Mouse (Mus musculus) MEL (cell line): ENCODE measurements around the gene Mrs2. TPM values are rescaled to one million over a fixed set of nuclear protein-coding genes. Genes with fewer than 3 reads are reported as not detected.

Experiments used
- DNase-seq: peaks from one replicate; pipeline ENCODE4 v3.0.0; 2011; ENCODE audit warnings: low read depth, low spot score
- H3K27ac ChIP-seq: 2 replicates; pipeline ENCODE4 v1.5.1; 2012; ENCODE audit warnings: low read depth, mild to moderate bottlenecking, control low read depth, low read length, moderate library complexity; ENCODE audit not compliant: control insufficient read depth
- H3K27me3 ChIP-seq, 2 experiments: fragments of 150-350 bp in 1 of 2; sonication (generic) in 1 of 2; 2 replicates each; pipeline ENCODE4 v1.6.1; 2012; ENCODE audit warnings: low read length in 2 of 2, mild to moderate bottlenecking in 2 of 2, improper control_type of control experiment in 1 of 2, moderate library complexity in 1 of 2; ENCODE audit not compliant: insufficient read depth in 2 of 2, control insufficient read depth in 1 of 2
- H3K36me3 ChIP-seq, 2 experiments: 2 replicates each; pipeline ENCODE4 v1.6.1; 2012 to 2014; ENCODE audit warnings: low read length in 2 of 2, improper control_type of control experiment in 1 of 2, inconsistent platforms in 1 of 2, mild to moderate bottlenecking in 1 of 2; ENCODE audit not compliant: insufficient read depth in 2 of 2, control insufficient read depth in 1 of 2
- H3K4me1 ChIP-seq, 2 experiments: fragments of 150-350 bp in 1 of 2; sonication (generic) in 1 of 2; 2 replicates each; pipeline ENCODE4 v1.6.1; 2012; ENCODE audit warnings: low read length in 2 of 2, improper control_type of control experiment in 1 of 2, mild to moderate bottlenecking in 1 of 2; ENCODE audit not compliant: insufficient read depth in 2 of 2, control insufficient read depth in 1 of 2
- H3K4me3 ChIP-seq, 2 experiments: fragments of 150-350 bp in 1 of 2; sonication (generic) in 1 of 2; 2 replicates each; pipeline ENCODE4 v1.5.1; 2012; ENCODE audit warnings: low read depth in 2 of 2, low read length in 2 of 2, mild to moderate bottlenecking in 2 of 2, moderate library complexity in 2 of 2, control low read depth in 1 of 2, improper control_type of control experiment in 1 of 2; ENCODE audit not compliant: control insufficient read depth in 1 of 2, insufficient read depth in 1 of 2
- H3K79me2 ChIP-seq: 2 replicates; pipeline ENCODE4 v1.6.1; 2012; ENCODE audit warnings: mild to moderate bottlenecking, low read length, moderate library complexity; ENCODE audit not compliant: control insufficient read depth, poor library complexity, insufficient read depth
- H3K9ac ChIP-seq: 2 replicates; pipeline ENCODE4 v1.6.1; 2012; ENCODE audit warnings: low read depth, mild to moderate bottlenecking, control low read depth, low read length, moderate library complexity; ENCODE audit not compliant: control insufficient read depth, poor library complexity, severe bottlenecking
- H3K9me3 ChIP-seq: fragments of 150-350 bp; sonication (generic); replicated peaks from 2 replicates; pipeline ENCODE4 v1.6.1; 2012; ENCODE audit warnings: mild to moderate bottlenecking, low read length, improper control_type of control experiment, moderate library complexity; ENCODE audit not compliant: insufficient read depth
- BHLHE40 ChIP-seq: IDR thresholded peaks from 2 replicates; pipeline ENCODE4 v1.6.1; 2012; ENCODE audit warnings: low read depth, mild to moderate bottlenecking, inconsistent platforms, low read length, improper control_type of control experiment, borderline replicate concordance
- CTCF ChIP-seq, 3 experiments: IDR thresholded peaks in 2 of 3; conservative IDR thresholded peaks in 1 of 3; 2 replicates each; pipeline ENCODE4 v1.5.1; 2011 to 2012; ENCODE audit warnings: low read length in 3 of 3, low read depth in 2 of 3, mild to moderate bottlenecking in 2 of 3, improper control_type of control experiment in 1 of 3, inconsistent platforms in 1 of 3, mixed read lengths in 1 of 3, moderate library complexity in 1 of 3; ENCODE audit not compliant: control insufficient read depth in 1 of 3, insufficient read depth in 1 of 3, poor library complexity in 1 of 3, severe bottlenecking in 1 of 3
- ELF1 ChIP-seq: IDR thresholded peaks from 2 replicates; pipeline ENCODE4 v1.6.1; 2014; ENCODE audit warnings: low read depth, mild to moderate bottlenecking, inconsistent platforms, low read length, improper control_type of control experiment, moderate library complexity
- EP300 ChIP-seq, 2 experiments: IDR thresholded peaks; 2 replicates each; pipeline ENCODE4 v1.6.1; 2011; ENCODE audit warnings: improper control_type of control experiment in 2 of 2, low read length in 2 of 2, low read depth in 1 of 2, mild to moderate bottlenecking in 1 of 2
- GATA1 ChIP-seq: IDR thresholded peaks from 2 replicates; pipeline ENCODE4 v1.6.1; 2011; ENCODE audit warnings: low read depth, low read length, improper control_type of control experiment
- HCFC1 ChIP-seq: IDR thresholded peaks from 2 replicates; pipeline ENCODE4 v1.6.1; 2012; ENCODE audit warnings: low read depth, mild to moderate bottlenecking, inconsistent platforms, low read length, improper control_type of control experiment, moderate library complexity
- KAT2A ChIP-seq: conservative IDR thresholded peaks from 2 replicates; pipeline ENCODE4 v1.6.1; 2012; ENCODE audit warnings: low read depth, low read length, improper control_type of control experiment, inconsistent platforms
- MAFK ChIP-seq: IDR thresholded peaks from 2 replicates; pipeline ENCODE4 v1.6.1; 2011; ENCODE audit warnings: low read depth, mild to moderate bottlenecking, low read length, improper control_type of control experiment, borderline replicate concordance
- MAZ ChIP-seq: IDR thresholded peaks from 2 replicates; pipeline ENCODE4 v1.6.1; 2012; ENCODE audit warnings: low read depth, mild to moderate bottlenecking, inconsistent platforms, low read length, improper control_type of control experiment
- MEF2A ChIP-seq: IDR thresholded peaks from 2 replicates; pipeline ENCODE4 v1.6.1; 2014; ENCODE audit warnings: low read depth, mild to moderate bottlenecking, inconsistent platforms, low read length, improper control_type of control experiment; ENCODE audit not compliant: poor library complexity, insufficient replicate concordance, severe bottlenecking; ENCODE audit errors: extremely low read depth
- MXI1 ChIP-seq: IDR thresholded peaks from 2 replicates; pipeline ENCODE4 v1.6.1; 2011; ENCODE audit warnings: mild to moderate bottlenecking, low read depth, low read length, improper control_type of control experiment
- MYC ChIP-seq: IDR thresholded peaks from 2 replicates; pipeline ENCODE4 v1.6.1; 2011; ENCODE audit warnings: low read depth, mild to moderate bottlenecking, low read length, improper control_type of control experiment, moderate library complexity
- NELFE ChIP-seq: IDR thresholded peaks from 2 replicates; pipeline ENCODE4 v1.6.1; 2011; ENCODE audit warnings: low read depth, low read length, improper control_type of control experiment
- POLR2A ChIP-seq, 2 experiments: IDR thresholded peaks; 2 replicates each; pipeline ENCODE4 v1.6.1; 2011 to 2012; ENCODE audit warnings: low read length in 2 of 2, mild to moderate bottlenecking in 2 of 2, control low read depth in 1 of 2, improper control_type of control experiment in 1 of 2, low read depth in 1 of 2, moderate library complexity in 1 of 2; ENCODE audit not compliant: control insufficient read depth in 1 of 2, insufficient read depth in 1 of 2, poor library complexity in 1 of 2
- POLR2AphosphoS2 ChIP-seq: IDR thresholded peaks from 2 replicates; pipeline ENCODE4 v1.6.1; 2011; ENCODE audit warnings: low read length, improper control_type of control experiment
- RCOR1 ChIP-seq: IDR thresholded peaks from 2 replicates; pipeline ENCODE4 v1.6.1; 2012; ENCODE audit warnings: low read depth, mild to moderate bottlenecking, inconsistent platforms, low read length, improper control_type of control experiment
- SMC3 ChIP-seq: IDR thresholded peaks from 2 replicates; pipeline ENCODE4 v1.6.1; 2011; ENCODE audit warnings: low read depth, low read length, improper control_type of control experiment
- TAL1 ChIP-seq: IDR thresholded peaks from 2 replicates; pipeline ENCODE4 v1.6.1; 2012; ENCODE audit warnings: mild to moderate bottlenecking, inconsistent platforms, low read length, moderate library complexity, mixed read lengths
- TCF12 ChIP-seq: IDR thresholded peaks from 2 replicates; pipeline ENCODE4 v1.6.1; 2014; ENCODE audit warnings: low read depth, mild to moderate bottlenecking, inconsistent platforms, low read length, improper control_type of control experiment, moderate library complexity
- USF1 ChIP-seq: IDR thresholded peaks from 2 replicates; pipeline ENCODE4 v1.6.1; 2014; ENCODE audit warnings: low read depth, mild to moderate bottlenecking, inconsistent platforms, low read length, improper control_type of control experiment, moderate library complexity
- ZKSCAN1 ChIP-seq: IDR thresholded peaks from 2 replicates; pipeline ENCODE4 v1.6.1; 2012; ENCODE audit warnings: low read depth, mild to moderate bottlenecking, inconsistent platforms, low read length, improper control_type of control experiment, moderate library complexity
- ZMIZ1 ChIP-seq: IDR thresholded peaks from 2 replicates; pipeline ENCODE4 v1.6.1; 2012; ENCODE audit warnings: low read depth, mild to moderate bottlenecking, inconsistent platforms, low read length, improper control_type of control experiment, moderate library complexity
- polyA plus RNA-seq, 2 experiments: library from polyadenylated mRNA; stranded (reverse) in 1 of 2; unstranded in 1 of 2; fragments of >175 nt in 1 of 2; fragments of >200 nt in 1 of 2; gene quantifications; 2 replicates each; pipeline versions ENCODE4 v1.2.1 to v1.2.4; 2012; ENCODE audit warnings: low replicate concordance in 2 of 2, low read depth in 1 of 2; ENCODE audit not compliant: insufficient read length in 2 of 2, insufficient read depth in 1 of 2, missing spikeins in 1 of 2
- total RNA-seq: library from RNA; depleted of rRNA; stranded (reverse); fragments of 300-350 nt; gene quantifications from 2 replicates; pipeline ENCODE4 v1.2.3, GENCODE M21; 2012

Mrs2 gene
- total and polyA plus RNA-seq, 3 experiments, result 16.6 to 45.4 TPM; not detected in 1

- Histone ChIP-seq H3K79me2 (no peaks in the 10 kb centered on the region), H3K9ac (peak overlapping the region; percentile 60), H3K27ac (no peak overlapping the region), H3K4me1 (peaks cover 3 to 11% of the 10 kb centered on the region in 2 experiments; a peak in 3 of 4 replicates), H3K27me3 (no peaks in the 10 kb centered on the region), H3K4me3 (peak overlapping the region; percentile 58 to 86), H3K9me3 (no peaks in the 10 kb centered on the region), H3K36me3 (0 out of 4 replicates have a peak, but pooled peaks cover 0 to 2% of the 10 kb centered on the region in 2 experiments)
- peak in 1 of 2 experiments; percentile 29; a peak in 1 of 4 replicates for TF ChIP-seq POLR2A (IDR thresholded peaks at IDR 0.05; ENCODE audit: control insufficient read depth in 1 of 2, insufficient read depth in 1 of 2, low read depth in 1 of 2, low read length in 2 of 2, poor library complexity in 1 of 2)
- TF ChIP-seq TCF12, result no peak
- TF ChIP-seq USF1, result peak; percentile 65
- TF ChIP-seq ELF1, result no peak
- DNase-seq, result peak; percentile 64
Observed at GRCm38 (mm10) chr13:24965130-24965845, 54.9 kb downstream of the Mrs2 start.

- no peak overlapping the region for H3K4me3 ChIP-seq
- peaks cover 3 to 11% of the 10 kb centered on the region in 2 experiments; a peak in 3 of 4 replicates for H3K4me1 ChIP-seq
- no peak for DNase-seq
- no peak overlapping the region for H3K27ac ChIP-seq
- no peaks in the 10 kb centered on the region; a peak in 2 of 4 replicates for H3K27me3 ChIP-seq
- 0 out of 4 replicates have a peak, but pooled peaks cover 0 to 2% of the 10 kb centered on the region in 2 experiments for H3K36me3 ChIP-seq
- no peaks in the 10 kb centered on the region for H3K79me2 ChIP-seq
- no peaks in the 10 kb centered on the region for H3K9me3 ChIP-seq
- no peak for TF ChIP-seq USF1
- TF ChIP-seq RCOR1, result no peak
- TF ChIP-seq MAFK, result no peak
- TF ChIP-seq CTCF (IDR thresholded peaks at IDR 0.05 in 2 of 3, conservative IDR thresholded peaks at IDR 0.05 in 1 of 3; ENCODE audit: control insufficient read depth in 1 of 3, insufficient read depth in 1 of 3, low read depth in 2 of 3, low read length in 3 of 3, poor library complexity in 1 of 3, severe bottlenecking in 1 of 3), result no peak
- TF ChIP-seq KAT2A, result no peak
- TF ChIP-seq POLR2AphosphoS2, result no peak
- TF ChIP-seq TCF12, result no peak
- TF ChIP-seq MYC, result no peak
- no peak for TF ChIP-seq ZMIZ1
- no peak for TF ChIP-seq MEF2A
- no peak for TF ChIP-seq SMC3
- no peak for TF ChIP-seq ZKSCAN1
- TF ChIP-seq EP300 (IDR thresholded peaks at IDR 0.05; ENCODE audit: low read depth in 1 of 2, low read length in 2 of 2), result no peak
- TF ChIP-seq TAL1, result no peak
- no peak for TF ChIP-seq MXI1
- no peak for TF ChIP-seq HCFC1
- no peak for TF ChIP-seq MAZ
- no peak for TF ChIP-seq GATA1
- TF ChIP-seq NELFE, result no peak
- no peak for TF ChIP-seq BHLHE40
- TF ChIP-seq, all 39 proteins: peak for 0
- no peak overlapping the region for H3K9ac ChIP-seq
Observed at GRCm38 (mm10) chr13:24962119-24962518, 58.1 kb downstream of the Mrs2 start.
